Mouse (Mus musculus) lung, adult 2 months (tissue): ENCODE results near the gene Serpina3n. TPM values are rescaled to one million over a fixed set of nuclear protein-coding genes. Genes with fewer than 3 reads are reported as not detected.
A peak's percentile ranks its signal among the peaks of the same experiment; 100 is the strongest.
"Not testable (repeated sequence)": the region's sequence is repeated elsewhere in the genome, so short reads cannot be mapped to it uniquely, and the experiment has no call there.

Experiments used
- DNase-seq: peaks from one replicate; pipeline ENCODE4 v3.0.0; 2022
- H3K4me1 ChIP-seq: fragments of 200-500 bp; 2 replicates; pipeline ENCODE4 v1.6.1; 2011; ENCODE audit warnings: low read length; ENCODE audit not compliant: control insufficient read depth, insufficient read depth
- H3K4me3 ChIP-seq: fragments of 200-500 bp; replicated peaks from 2 replicates; pipeline ENCODE3; 2011; ENCODE audit warnings: low read depth, mild to moderate bottlenecking, control low read depth, low read length; ENCODE audit errors: extremely low read depth
- CTCF ChIP-seq: fragments of 200-500 bp; IDR thresholded peaks from 2 replicates; pipeline ENCODE4 v1.5.1; 2011; ENCODE audit warnings: mild to moderate bottlenecking, low read length, control low read depth; ENCODE audit not compliant: insufficient read depth
- POLR2A ChIP-seq: fragments of 200-500 bp; IDR thresholded peaks from 2 replicates; pipeline ENCODE4 v1.6.1; 2011; ENCODE audit warnings: low read depth, mild to moderate bottlenecking, control low read depth, low read length, borderline replicate concordance; ENCODE audit errors: extremely low read depth
- WGBS: fragments of 180-500 bp; shearing (Covaris S2); methylation state at CpG from one replicate; pipeline ENCODE4 v1.1.7; 2018; 5-methylcytosine and 5-hydroxymethylcytosine counted together
- polyA plus RNA-seq: library from polyadenylated mRNA; depleted of rRNA; stranded (reverse); fragments of >200 nt; gene quantifications from 2 replicates; pipeline ENCODE4 v1.2.3, GENCODE M21; 2012; rRNA removed

The Serpina3n gene
- polyA plus RNA-seq, 1 experiment: 130 TPM

DNA sequence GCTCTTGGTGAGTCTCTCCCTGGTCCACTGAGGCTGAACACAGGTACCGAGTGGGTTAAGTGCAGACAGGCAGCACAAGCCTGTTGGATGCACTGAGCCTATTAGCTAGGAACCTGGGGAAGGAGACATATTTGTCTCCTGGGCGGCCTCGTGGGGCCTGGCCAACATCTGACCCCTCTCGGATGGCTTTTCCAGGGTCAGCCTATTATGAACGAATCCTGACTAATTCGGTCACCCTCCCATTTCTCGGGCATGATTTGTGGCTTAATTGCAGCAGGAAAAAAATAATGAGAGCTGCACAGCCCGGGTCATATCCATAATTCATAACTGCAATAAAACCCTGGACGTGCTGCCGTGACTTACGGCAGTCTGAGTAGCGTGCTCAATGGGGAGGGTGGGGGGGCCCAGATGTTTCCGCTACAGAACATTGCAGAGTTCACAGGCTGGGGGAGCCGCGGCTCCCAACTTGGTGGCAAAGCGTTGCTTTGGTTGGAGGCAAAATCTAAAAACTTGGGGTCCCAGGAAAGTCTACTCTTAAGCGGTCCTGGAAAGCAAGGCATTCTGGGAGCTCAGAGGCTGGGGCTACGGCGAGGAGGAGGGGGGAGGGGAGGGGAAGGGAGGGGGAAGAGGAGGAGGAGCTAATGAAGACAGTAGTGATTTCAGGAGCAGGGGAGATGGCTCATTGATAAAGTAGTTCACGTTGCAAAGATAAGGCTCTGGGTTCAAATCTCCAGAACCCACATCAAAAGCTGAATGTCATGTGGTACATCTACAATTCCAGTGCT lies 27.6 kb downstream of the Serpina3n start:
- Histone ChIP-seq H3K4me3 (no peak overlapping the region), H3K4me1 (no peaks in the 10 kb centered on the region)
- WGBS: 75% methylated on average over 20 of the region's 20 CpGs
- DNase-seq: no peak
- TF ChIP-seq POLR2A (no peak), CTCF (no peak)

DNA sequence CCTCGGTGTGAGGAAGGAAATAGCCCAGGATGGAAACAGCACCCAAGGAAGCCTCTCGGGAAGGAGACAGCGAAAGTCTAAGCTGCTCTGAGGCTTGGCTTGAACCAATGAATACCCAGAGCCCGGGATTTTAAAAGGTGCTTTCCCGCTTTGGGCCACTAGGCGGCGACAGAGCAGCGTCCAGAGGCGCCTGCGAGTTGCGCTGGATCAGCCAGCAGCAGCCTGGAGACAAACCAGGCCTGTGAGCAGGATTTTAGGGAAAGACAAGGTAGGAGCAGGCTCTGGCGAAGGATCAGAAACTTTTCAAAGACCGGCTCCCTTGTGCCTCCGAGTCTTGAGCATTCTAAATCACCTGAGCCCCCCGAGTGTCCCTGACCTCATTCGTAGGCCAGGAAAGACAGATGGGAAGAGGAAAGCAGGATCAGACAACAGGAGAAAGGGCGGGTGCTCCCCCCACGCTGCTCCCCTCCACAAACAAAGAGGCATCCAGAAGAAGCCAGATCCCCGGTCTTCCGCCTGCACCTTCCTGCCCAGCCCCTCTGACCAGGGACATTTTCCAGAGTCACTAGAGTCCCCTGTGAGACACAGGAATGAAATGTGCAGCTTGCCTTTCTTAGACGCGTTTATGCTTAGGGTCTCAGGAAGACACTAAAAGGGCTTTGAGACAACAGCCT lies 33.7 kb downstream of the Serpina3n start:
- WGBS: 10% methylated on average over 22 of the region's 22 CpGs

DNA sequence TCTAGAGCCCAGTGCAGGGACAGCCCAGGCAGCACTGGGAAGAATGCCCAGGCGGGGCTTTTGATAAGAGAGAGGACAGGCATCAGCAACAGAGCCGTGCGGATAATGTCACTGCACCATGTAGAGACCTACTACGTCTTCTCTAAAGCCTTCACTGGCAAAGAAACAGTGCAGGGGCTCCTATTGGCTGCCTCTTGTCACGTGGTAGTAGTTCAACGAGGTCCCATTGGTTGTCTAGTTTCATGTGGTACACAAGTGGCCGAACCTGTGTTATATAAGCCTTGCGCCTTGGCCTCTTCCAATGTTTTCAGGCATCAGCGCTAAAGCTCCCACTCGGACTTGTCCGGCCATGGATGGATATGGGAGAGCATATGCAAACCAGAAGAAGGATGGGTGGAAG lies 37.2 kb downstream of the Serpina3n start:
- H3K4me3 ChIP-seq: no peak overlapping the region
- WGBS: 80% methylated on average over 11 of the region's 11 CpGs
- no peak for DNase-seq
- H3K4me1 ChIP-seq: no peaks in the 10 kb centered on the region
- no peak for TF ChIP-seq CTCF
- no peak for TF ChIP-seq POLR2A

More for the DNA sequence above, 33.7 kb downstream of the Serpina3n start:
- TF ChIP-seq POLR2A (no peak), CTCF (peak; percentile 77)
- no peak overlapping the region for H3K4me3 ChIP-seq
- DNase-seq: peak; percentile 76
- no peaks in the 10 kb centered on the region for H3K4me1 ChIP-seq

DNA sequence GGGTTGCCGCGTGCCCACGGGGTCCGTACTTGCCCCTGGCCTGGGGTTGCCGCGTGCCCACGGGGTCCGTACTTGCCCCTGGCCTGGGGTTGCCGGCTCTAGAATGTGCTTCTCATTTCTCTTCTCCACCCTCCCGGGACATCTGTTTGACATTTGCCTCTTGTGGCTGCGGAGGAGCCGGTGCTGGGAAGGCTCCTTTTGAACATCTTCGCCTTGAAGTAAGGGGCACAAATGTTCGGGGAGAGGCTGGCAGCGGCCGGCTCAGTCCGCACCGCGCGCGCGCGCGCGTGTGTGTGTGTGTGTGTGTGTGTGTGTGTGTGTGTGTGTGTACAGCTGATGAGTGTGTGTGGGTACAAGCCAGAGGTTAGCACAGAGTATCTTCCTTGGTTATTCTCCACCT lies 40.5 kb downstream of the Serpina3n start:
- not testable (repeated sequence) for DNase-seq, H3K4me3 ChIP-seq, H3K4me1 ChIP-seq
- 77% methylated on average over 25 of the region's 25 CpGs for WGBS

GRCm38 (mm10) chr12:104448099-104448498 lies 41.6 kb downstream of the Serpina3n start:
- no peak overlapping the region for H3K4me3 ChIP-seq
- 32% methylated on average over 13 of the region's 13 CpGs for WGBS
- no peaks in the 10 kb centered on the region for H3K4me1 ChIP-seq
- peak; percentile 56 for DNase-seq
- TF ChIP-seq POLR2A: no peak
- TF ChIP-seq CTCF: peak; percentile 47

- Histone ChIP-seq H3K4me1 (no peaks in the 10 kb centered on the region), H3K4me3 (no peak overlapping the region)
- WGBS: 67% methylated on average over 10 of the region's 10 CpGs
- DNase-seq: no peak
- no peak for TF ChIP-seq POLR2A
- no peak for TF ChIP-seq CTCF
These were observed 43.7 kb downstream of the Serpina3n start for GRCm38 (mm10) chr12:104450257-104450656.

DNA sequence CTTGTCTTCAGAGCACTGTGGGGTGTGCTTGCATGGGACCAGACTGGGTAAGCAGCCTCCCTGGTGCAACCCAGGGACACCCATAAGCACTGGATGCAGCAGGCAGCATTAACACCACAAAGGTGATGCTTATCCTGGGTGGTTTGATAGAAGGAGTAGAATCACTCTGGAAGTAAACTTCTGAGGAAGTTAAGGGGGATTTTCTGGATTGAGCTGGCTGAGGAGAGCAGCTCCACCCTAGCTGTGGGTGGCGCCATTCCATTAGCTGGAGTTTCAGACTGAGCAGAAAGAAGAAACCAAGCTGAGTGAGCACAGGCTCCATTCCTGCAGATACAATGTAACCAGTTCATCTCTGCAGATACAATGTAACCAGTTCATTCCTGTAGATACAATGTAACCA lies 46.5 kb downstream of the Serpina3n start:
- 86% methylated on average over 1 of the region's 1 CpGs for WGBS
- no peak for TF ChIP-seq POLR2A
- no peak for TF ChIP-seq CTCF
- H3K4me1 ChIP-seq: no peaks in the 10 kb centered on the region
- no peak for DNase-seq
- H3K4me3 ChIP-seq: no peak overlapping the region

DNA sequence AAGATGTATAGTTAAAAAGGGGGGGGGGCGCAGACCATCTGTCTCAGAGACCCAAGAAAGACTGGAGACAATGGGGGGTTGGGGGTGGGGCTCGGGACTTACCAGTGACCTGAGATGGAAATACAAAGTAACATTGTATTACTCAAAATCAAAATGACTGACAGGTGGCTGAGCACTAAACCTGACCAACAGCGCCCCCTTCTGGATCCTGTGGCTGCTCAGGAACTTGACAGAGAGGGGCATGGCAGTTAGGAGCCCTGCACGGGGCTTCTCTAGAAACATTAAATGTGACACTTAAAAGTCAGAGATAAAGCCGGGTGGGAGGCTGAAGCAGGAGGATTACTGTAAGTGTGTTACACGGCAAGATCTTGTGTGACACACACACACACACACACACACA lies 52.8 kb downstream of the Serpina3n start:
- WGBS: 67% methylated on average over 6 of the region's 6 CpGs

GRCm38 (mm10) chr12:104461372-104461771 lies 54.8 kb downstream of the Serpina3n start:
- WGBS: 33% methylated on average over 8 of the region's 8 CpGs
- no peak for DNase-seq
- Histone ChIP-seq H3K4me1 (no peaks in the 10 kb centered on the region), H3K4me3 (no peak overlapping the region)
- TF ChIP-seq CTCF (no peak), POLR2A (no peak)

More for the DNA sequence above, 52.8 kb downstream of the Serpina3n start:
- Histone ChIP-seq H3K4me1 (no peaks in the 10 kb centered on the region), H3K4me3 (no peak overlapping the region)
- DNase-seq: no peak
- no peak for TF ChIP-seq POLR2A
- no peak for TF ChIP-seq CTCF

Other genes starting within 250 kb of the Serpina3n start
- gene Serpina3f, start 192.2 kb upstream of the Serpina3n start, polyA plus RNA-seq: 1.3 and 2.2 TPM in 2 replicates
- 11.2 and 12.2 TPM in 2 replicates for gene Serpina3g, start 170.5 kb upstream of the Serpina3n start, polyA plus RNA-seq
- 0.68 and 0.91 TPM in 2 replicates for gene Serpina3i, start 143.6 kb upstream of the Serpina3n start, polyA plus RNA-seq
- gene Serpina3j, start 92.2 kb upstream of the Serpina3n start, polyA plus RNA-seq: not detected in 2 replicates
- gene Serpina3k, start 68.2 kb upstream of the Serpina3n start, polyA plus RNA-seq: 0.65 and 2.9 TPM in 2 replicates
- gene Serpina3m, start 68.2 kb upstream of the Serpina3n start, polyA plus RNA-seq: 1.1 and 1.9 TPM in 2 replicates
- gene Gsc, start 66.6 kb downstream of the Serpina3n start, polyA plus RNA-seq: 0.08 and 0.95 TPM in 2 replicates